Mouse (Mus musculus) neural tube, embryonic 13.5 days (tissue): ENCODE results near the gene Rcor2. TPM values are rescaled to one million over a fixed set of nuclear protein-coding genes. Genes with fewer than 3 reads are reported as not detected.

ENCODE experiments used
- ATAC-seq: fragments of 200-750 bp; cut with Nextera tagmentation; 2 replicates; pipeline ENCODE4 v1.8.0; 2017; ENCODE audit warnings: low read depth, mild to moderate bottlenecking, moderate TSS enrichment, moderate library complexity
- H3K27ac ChIP-seq: fragments of 300-500 bp; sonication (generic); replicated peaks from 2 replicates; pipeline ENCODE4 v1.5.1; 2015; ENCODE audit warnings: moderate library complexity, mild to moderate bottlenecking, inconsistent platforms
- H3K27me3 ChIP-seq: fragments of 300-500 bp; sonication (generic); 2 replicates; pipeline ENCODE4 v1.6.1; 2015; ENCODE audit warnings: mild to moderate bottlenecking, inconsistent platforms
- H3K36me3 ChIP-seq: fragments of 300-500 bp; sonication (generic); 2 replicates; pipeline ENCODE4 v1.6.1; 2015; ENCODE audit warnings: mild to moderate bottlenecking, inconsistent platforms
- H3K4me1 ChIP-seq: fragments of 300-500 bp; sonication (generic); replicated peaks from 2 replicates; pipeline ENCODE4 v1.6.1; 2015; ENCODE audit warnings: inconsistent platforms
- H3K4me2 ChIP-seq: fragments of 300-500 bp; sonication (generic); 2 replicates; pipeline ENCODE4 v1.6.1; 2015; ENCODE audit warnings: inconsistent platforms, mild to moderate bottlenecking, moderate library complexity
- H3K4me3 ChIP-seq: fragments of 300-500 bp; sonication (generic); 2 replicates; pipeline ENCODE4 v1.5.1; 2015; ENCODE audit warnings: mild to moderate bottlenecking, inconsistent platforms
- H3K9ac ChIP-seq: fragments of 300-500 bp; sonication (generic); 2 replicates; pipeline ENCODE4 v1.6.1; 2015; ENCODE audit warnings: moderate library complexity, mild to moderate bottlenecking, inconsistent platforms
- H3K9me3 ChIP-seq: fragments of 300-500 bp; sonication (generic); 2 replicates; pipeline ENCODE4 v1.6.1; 2016; ENCODE audit warnings: inconsistent platforms
- WGBS: fragments of 180-500 bp; shearing (Covaris S2); methylation state at CpG from one replicate; pipeline ENCODE4 v1.1.7; 2015; 5-methylcytosine and 5-hydroxymethylcytosine counted together
- polyA plus RNA-seq: library from polyadenylated mRNA; unstranded; fragments of >200 nt; fragmentation: Nextera tagmentation; extraction: Ambion mirVana; gene quantifications from 2 replicates; pipeline ENCODE4 v1.2.1, GENCODE M21; 2015

Gene Rcor2
- polyA plus RNA-seq, 1 experiment from 2014 or later, result 31.1 TPM

- Histone ChIP-seq H3K9me3 (0 out of 2 replicates have a peak, but pooled peaks cover 3% of the 10 kb centered on the region), H3K27me3 (no peaks in the 10 kb centered on the region), H3K4me1 (peaks cover 66% of the 10 kb centered on the region), H3K4me2 (peak overlapping the region; percentile 94; the same call in 1 of the 2 replicates), H3K36me3 (peaks cover 12% of the 10 kb centered on the region), H3K4me3 (no peak overlapping the region), H3K9ac (peak overlapping the region; percentile 98), H3K27ac (peak overlapping the region; percentile 98)
- no peak for ATAC-seq
- 18% methylated on average over 4 of the region's 4 CpGs for WGBS
Measured at GRCm38 (mm10) chr19:7266421-7266831, 699 bp upstream of the Rcor2 start.

- Histone ChIP-seq H3K9me3 (no peaks in the 10 kb centered on the region), H3K9ac (peak overlapping the region; percentile 98), H3K27me3 (no peaks in the 10 kb centered on the region), H3K4me3 (peak overlapping the region; percentile 87), H3K36me3 (peaks cover 28% of the 10 kb centered on the region), H3K4me1 (peaks cover 76% of the 10 kb centered on the region), H3K4me2 (peak overlapping the region; percentile 94), H3K27ac (peak overlapping the region; percentile 98)
- peak; percentile 59 for ATAC-seq
- 2% methylated on average over 41 of the region's 97 CpGs for WGBS
Measured at GRCm38 (mm10) chr19:7267781-7268721, 926 bp downstream of the Rcor2 start.

GRCm38 (mm10) chr19:7268722-7269090, 1.6 kb downstream of the Rcor2 start:
- H3K36me3 ChIP-seq, result peaks cover 34% of the 10 kb centered on the region
- no peaks in the 10 kb centered on the region for H3K9me3 ChIP-seq
- under 1% methylated on average over 29 of the region's 30 CpGs for WGBS
- H3K27me3 ChIP-seq, result no peaks in the 10 kb centered on the region
- peak overlapping the region; percentile 94 for H3K4me2 ChIP-seq
- H3K27ac ChIP-seq, result peak overlapping the region; percentile 98
- ATAC-seq, result peak; percentile 19
- peaks cover 76% of the 10 kb centered on the region for H3K4me1 ChIP-seq
- H3K4me3 ChIP-seq, result peak overlapping the region; percentile 87
- peak overlapping the region; percentile 98 for H3K9ac ChIP-seq

- peak overlapping the region; percentile 98 for H3K9ac ChIP-seq
- H3K4me3 ChIP-seq, result peak overlapping the region; percentile 87
- H3K27ac ChIP-seq, result peak overlapping the region; percentile 98
- WGBS, result 9% methylated on average over 11 of the region's 11 CpGs
- peaks cover 42% of the 10 kb centered on the region for H3K36me3 ChIP-seq
- H3K4me2 ChIP-seq, result peak overlapping the region; percentile 94
- no peak for ATAC-seq
- H3K27me3 ChIP-seq, result no peaks in the 10 kb centered on the region
- no peaks in the 10 kb centered on the region for H3K9me3 ChIP-seq
- peaks cover 77% of the 10 kb centered on the region for H3K4me1 ChIP-seq
Measured at GRCm38 (mm10) chr19:7269290-7270044, 2.3 kb downstream of the Rcor2 start.

GRCm38 (mm10) chr19:7273486-7273885, 6.4 kb downstream of the Rcor2 start:
- peaks cover 81% of the 10 kb centered on the region for H3K4me1 ChIP-seq
- H3K36me3 ChIP-seq, result peaks cover 81% of the 10 kb centered on the region
- H3K9me3 ChIP-seq, result no peaks in the 10 kb centered on the region
- H3K4me2 ChIP-seq, result no peak overlapping the region
- H3K27ac ChIP-seq, result no peak overlapping the region
- no peak overlapping the region for H3K4me3 ChIP-seq
- 87% methylated on average over 4 of the region's 4 CpGs for WGBS
- H3K9ac ChIP-seq, result no peak overlapping the region
- ATAC-seq, result no peak
- H3K27me3 ChIP-seq, result no peaks in the 10 kb centered on the region

GRCm38 (mm10) chr19:7274326-7274990, 7.3 kb downstream of the Rcor2 start:
- no peak overlapping the region; the same call in 1 of the 2 replicates for H3K4me2 ChIP-seq
- H3K9ac ChIP-seq, result peak overlapping the region; percentile 43
- H3K4me1 ChIP-seq, result peaks cover 84% of the 10 kb centered on the region
- H3K9me3 ChIP-seq, result no peaks in the 10 kb centered on the region
- ATAC-seq, result no peak
- H3K27me3 ChIP-seq, result no peaks in the 10 kb centered on the region
- WGBS, result 78% methylated on average over 13 of the region's 13 CpGs
- peak overlapping the region; percentile 89 for H3K27ac ChIP-seq
- H3K4me3 ChIP-seq, result no peak overlapping the region; the same call in 1 of the 2 replicates
- peaks cover 90% of the 10 kb centered on the region for H3K36me3 ChIP-seq

- peaks cover 96% of the 10 kb centered on the region for H3K36me3 ChIP-seq
- H3K4me1 ChIP-seq, result peaks cover 76% of the 10 kb centered on the region
- peak overlapping the region; percentile 89 for H3K27ac ChIP-seq
- WGBS, result 53% methylated on average over 7 of the region's 7 CpGs
- ATAC-seq, result no peak
- peak overlapping the region; percentile 43 for H3K9ac ChIP-seq
- H3K4me3 ChIP-seq, result no peak overlapping the region
- H3K4me2 ChIP-seq, result 0 out of 2 replicates have a peak overlapping the region, but pooled peaks have one; percentile 9
- no peaks in the 10 kb centered on the region for H3K9me3 ChIP-seq
- H3K27me3 ChIP-seq, result no peaks in the 10 kb centered on the region
Measured at GRCm38 (mm10) chr19:7275131-7275789, 8.1 kb downstream of the Rcor2 start.

GRCm38 (mm10) chr19:7276053-7276659, 9.0 kb downstream of the Rcor2 start:
- ATAC-seq, result peak; percentile 20
- Histone ChIP-seq H3K4me2 (peak overlapping the region; percentile 16; the same call in 1 of the 2 replicates), H3K4me3 (no peak overlapping the region), H3K27me3 (no peaks in the 10 kb centered on the region), H3K4me1 (peaks cover 67% of the 10 kb centered on the region), H3K27ac (peak overlapping the region; percentile 89), H3K9ac (peak overlapping the region; percentile 51), H3K9me3 (no peaks in the 10 kb centered on the region), H3K36me3 (peaks cover 96% of the 10 kb centered on the region)
- WGBS, result 36% methylated on average over 7 of the region's 7 CpGs

GRCm38 (mm10) chr19:7276796-7277195, 9.7 kb downstream of the Rcor2 start:
- H3K9ac ChIP-seq, result peak overlapping the region; percentile 51
- peaks cover 96% of the 10 kb centered on the region for H3K36me3 ChIP-seq

GRCm38 (mm10) chr19:7278200-7278906, 11.2 kb downstream of the Rcor2 start:
- ATAC-seq, result no peak
- Histone ChIP-seq H3K27me3 (no peaks in the 10 kb centered on the region), H3K9ac (peak overlapping the region; percentile 27), H3K9me3 (no peaks in the 10 kb centered on the region), H3K4me1 (peaks cover 54% of the 10 kb centered on the region), H3K27ac (peak overlapping the region; percentile 89), H3K4me2 (no peak overlapping the region), H3K4me3 (no peak overlapping the region), H3K36me3 (peaks cover 96% of the 10 kb centered on the region)
- 68% methylated on average over 6 of the region's 6 CpGs for WGBS

More at GRCm38 (mm10) chr19:7276796-7277195, 9.7 kb downstream of the Rcor2 start:
- H3K4me3 ChIP-seq, result no peak overlapping the region
- H3K4me1 ChIP-seq, result peaks cover 60% of the 10 kb centered on the region
- no peaks in the 10 kb centered on the region for H3K9me3 ChIP-seq
- no peak for ATAC-seq
- WGBS, result 71% methylated on average over 7 of the region's 7 CpGs
- H3K27me3 ChIP-seq, result no peaks in the 10 kb centered on the region
- no peak overlapping the region for H3K4me2 ChIP-seq
- peak overlapping the region; percentile 89 for H3K27ac ChIP-seq
